Mouse (Mus musculus) kidney, embryonic 15.5 days (tissue): Measurements from ENCODE around the gene Gm10577. TPM values are rescaled to one million over a fixed set of nuclear protein-coding genes. Genes with fewer than 3 reads are reported as not detected.

Experiments used
- ATAC-seq: fragments of 200-750 bp; cut with Nextera tagmentation; replicated peaks from 2 replicates; pipeline ENCODE4 v1.8.0; 2017; ENCODE audit warnings: moderate TSS enrichment; ENCODE audit not compliant: low FRiP score
- H3K27ac ChIP-seq: fragments of 300-500 bp; sonication (generic); 2 replicates; pipeline ENCODE4 v1.5.1; 2015; ENCODE audit warnings: mild to moderate bottlenecking, inconsistent platforms
- H3K27me3 ChIP-seq: fragments of 300-500 bp; sonication (generic); 2 replicates; pipeline ENCODE4 v1.6.1; 2015; ENCODE audit warnings: inconsistent platforms
- H3K36me3 ChIP-seq: fragments of 300-500 bp; sonication (generic); 2 replicates; pipeline ENCODE4 v1.6.1; 2015; ENCODE audit warnings: inconsistent platforms
- H3K4me1 ChIP-seq: fragments of 300-500 bp; sonication (generic); 2 replicates; pipeline ENCODE4 v1.6.1; 2015; ENCODE audit warnings: inconsistent platforms
- H3K4me2 ChIP-seq: fragments of 300-500 bp; sonication (generic); 2 replicates; pipeline ENCODE4 v1.6.1; 2015; ENCODE audit warnings: moderate library complexity, mild to moderate bottlenecking, inconsistent platforms
- H3K4me3 ChIP-seq: fragments of 300-500 bp; sonication (generic); replicated peaks from 2 replicates; pipeline ENCODE4 v1.5.1; 2015; ENCODE audit warnings: mild to moderate bottlenecking, inconsistent platforms
- H3K9ac ChIP-seq: fragments of 300-500 bp; sonication (generic); 2 replicates; pipeline ENCODE4 v1.6.1; 2015; ENCODE audit warnings: mild to moderate bottlenecking, inconsistent platforms
- H3K9me3 ChIP-seq: fragments of 300-500 bp; sonication (generic); replicated peaks from 2 replicates; pipeline ENCODE4 v1.6.1; 2016; ENCODE audit warnings: inconsistent platforms
- WGBS: fragments of 180-500 bp; shearing (Covaris S2); methylation state at CpG from one replicate; pipeline ENCODE4 v1.1.7; 2015; ENCODE audit warnings: mixed read lengths; 5-methylcytosine and 5-hydroxymethylcytosine counted together
- polyA plus RNA-seq: library from polyadenylated mRNA; unstranded; fragments of >200 nt; fragmentation: Nextera tagmentation; extraction: Ambion mirVana; gene quantifications from 2 replicates; pipeline ENCODE4 v1.2.1, GENCODE M21; 2015

The Gm10577 gene
- not detected in 2 replicates for polyA plus RNA-seq

- H3K36me3 ChIP-seq, result no peaks in the 10 kb centered on the region
- H3K27me3 ChIP-seq, result no peaks in the 10 kb centered on the region
- H3K4me2 ChIP-seq, result no peak within 1 kb of the TSS
- no peaks in the 10 kb centered on the region for H3K4me1 ChIP-seq
- no peak within 1 kb of the TSS for H3K9ac ChIP-seq
- H3K9me3 ChIP-seq, result peaks cover 7% of the 10 kb centered on the region
- no peak within 1 kb of the TSS for H3K4me3 ChIP-seq
- ATAC-seq, result no peak
- 75% methylated on average over 4 of the region's 4 CpGs for WGBS
- H3K27ac ChIP-seq, result no peak within 1 kb of the TSS
Measured at GRCm38 (mm10) chr4:101020596-101020995, at the start of gene Gm10577. Gene Gm10577, minus strand, starts transcription at chr4:101020696.

- H3K4me2 ChIP-seq, result peak overlapping the region; percentile 94
- peaks cover 4% of the 10 kb centered on the region for H3K27me3 ChIP-seq
- no peaks in the 10 kb centered on the region for H3K9me3 ChIP-seq
- peak overlapping the region; percentile 81 for H3K4me3 ChIP-seq
- H3K36me3 ChIP-seq, result no peaks in the 10 kb centered on the region
- peak overlapping the region; percentile 75 for H3K9ac ChIP-seq
- ATAC-seq, result peak; percentile 76
- H3K27ac ChIP-seq, result peak overlapping the region; percentile 11
- 2% methylated on average over 55 of the region's 55 CpGs for WGBS
- peaks cover 6% of the 10 kb centered on the region; the same call in 1 of the 2 replicates for H3K4me1 ChIP-seq
Measured at GRCm38 (mm10) chr4:101069154-101069971, 48.9 kb upstream of the Gm10577 start.

- H3K27ac ChIP-seq, result peak within 1 kb of the TSS; percentile 11
- peak within 1 kb of the TSS; percentile 94 for H3K4me2 ChIP-seq
- H3K4me3 ChIP-seq, result peak within 1 kb of the TSS; percentile 81
- H3K27me3 ChIP-seq, result peaks cover 4% of the 10 kb centered on the region
- H3K9me3 ChIP-seq, result no peaks in the 10 kb centered on the region
- H3K4me1 ChIP-seq, result peaks cover 6% of the 10 kb centered on the region; the same call in 1 of the 2 replicates
- ATAC-seq, result peak; percentile 87
- WGBS, result 2% methylated on average over 54 of the region's 54 CpGs
- H3K36me3 ChIP-seq, result no peaks in the 10 kb centered on the region
- peak within 1 kb of the TSS; percentile 75 for H3K9ac ChIP-seq
Measured at GRCm38 (mm10) chr4:101068786-101069153, 48.3 kb upstream of the Gm10577 start, which contains the start of gene Raver2. Gene Raver2, plus strand, starts transcription at chr4:101068983.

GRCm38 (mm10) chr4:101066401-101066800, 45.9 kb upstream of the Gm10577 start:
- H3K4me2 ChIP-seq, result no peak overlapping the region
- H3K27ac ChIP-seq, result no peak overlapping the region
- 0 out of 2 replicates have a peak, but pooled peaks cover under 1% of the 10 kb centered on the region for H3K9me3 ChIP-seq
- no peak overlapping the region for H3K4me3 ChIP-seq
- H3K36me3 ChIP-seq, result no peaks in the 10 kb centered on the region
- 51% methylated on average over 5 of the region's 5 CpGs for WGBS
- peaks cover 4% of the 10 kb centered on the region for H3K27me3 ChIP-seq
- ATAC-seq, result no peak
- peaks cover 6% of the 10 kb centered on the region; the same call in 1 of the 2 replicates for H3K4me1 ChIP-seq
- no peak overlapping the region for H3K9ac ChIP-seq

GRCm38 (mm10) chr4:101062146-101062545, 41.6 kb upstream of the Gm10577 start:
- 0 out of 2 replicates have a peak, but pooled peaks cover 3% of the 10 kb centered on the region for H3K9me3 ChIP-seq
- H3K4me3 ChIP-seq, result no peak overlapping the region
- no peak overlapping the region for H3K27ac ChIP-seq
- no peaks in the 10 kb centered on the region for H3K36me3 ChIP-seq
- ATAC-seq, result no peak
- no peak overlapping the region for H3K9ac ChIP-seq
- H3K4me1 ChIP-seq, result no peaks in the 10 kb centered on the region
- 76% methylated on average over 2 of the region's 2 CpGs for WGBS
- H3K4me2 ChIP-seq, result no peak overlapping the region
- no peaks in the 10 kb centered on the region for H3K27me3 ChIP-seq

GRCm38 (mm10) chr4:101046576-101046975, 26.1 kb upstream of the Gm10577 start:
- Histone ChIP-seq H3K9ac (no peak overlapping the region), H3K4me1 (no peaks in the 10 kb centered on the region), H3K36me3 (no peaks in the 10 kb centered on the region), H3K27ac (no peak overlapping the region), H3K4me2 (no peak overlapping the region), H3K4me3 (no peak overlapping the region), H3K9me3 (no peaks in the 10 kb centered on the region), H3K27me3 (no peaks in the 10 kb centered on the region)
- 64% methylated on average over 4 of the region's 4 CpGs for WGBS
- no peak for ATAC-seq

- Histone ChIP-seq H3K27me3 (no peaks in the 10 kb centered on the region), H3K27ac (no peak overlapping the region), H3K9me3 (no peaks in the 10 kb centered on the region), H3K36me3 (no peaks in the 10 kb centered on the region), H3K4me3 (no peak overlapping the region), H3K4me2 (no peak overlapping the region), H3K9ac (no peak overlapping the region), H3K4me1 (no peaks in the 10 kb centered on the region)
- ATAC-seq, result no peak
Measured at GRCm38 (mm10) chr4:101044149-101044548, 23.7 kb upstream of the Gm10577 start.

- Histone ChIP-seq H3K4me1 (no peaks in the 10 kb centered on the region), H3K36me3 (no peaks in the 10 kb centered on the region), H3K9ac (no peak overlapping the region), H3K27me3 (no peaks in the 10 kb centered on the region), H3K4me3 (no peak overlapping the region), H3K9me3 (no peaks in the 10 kb centered on the region), H3K27ac (no peak overlapping the region), H3K4me2 (no peak overlapping the region)
- 75% methylated on average over 2 of the region's 2 CpGs for WGBS
- no peak for ATAC-seq
Measured at GRCm38 (mm10) chr4:101043691-101044090, 23.2 kb upstream of the Gm10577 start.

- no peak for ATAC-seq
- WGBS, result 38% methylated on average over 7 of the region's 7 CpGs
- H3K9me3 ChIP-seq, result no peaks in the 10 kb centered on the region
Measured at GRCm38 (mm10) chr4:101037156-101037555, 16.7 kb upstream of the Gm10577 start.

GRCm38 (mm10) chr4:101035131-101035530, 14.6 kb upstream of the Gm10577 start:
- Histone ChIP-seq H3K36me3 (no peaks in the 10 kb centered on the region), H3K9me3 (no peaks in the 10 kb centered on the region), H3K4me1 (no peaks in the 10 kb centered on the region), H3K4me2 (no peak overlapping the region), H3K27ac (no peak overlapping the region), H3K9ac (no peak overlapping the region), H3K27me3 (no peaks in the 10 kb centered on the region), H3K4me3 (no peak overlapping the region)
- no peak for ATAC-seq
- 81% methylated on average over 5 of the region's 5 CpGs for WGBS

More at GRCm38 (mm10) chr4:101037156-101037555, 16.7 kb upstream of the Gm10577 start:
- Histone ChIP-seq H3K36me3 (no peaks in the 10 kb centered on the region), H3K4me1 (no peaks in the 10 kb centered on the region), H3K9ac (no peak overlapping the region), H3K27me3 (no peaks in the 10 kb centered on the region), H3K27ac (no peak overlapping the region), H3K4me3 (no peak overlapping the region), H3K4me2 (no peak overlapping the region)

- Histone ChIP-seq H3K4me3 (no peak overlapping the region), H3K4me2 (no peak overlapping the region), H3K36me3 (no peaks in the 10 kb centered on the region), H3K4me1 (no peaks in the 10 kb centered on the region), H3K27ac (no peak overlapping the region), H3K27me3 (no peaks in the 10 kb centered on the region), H3K9ac (no peak overlapping the region), H3K9me3 (no peaks in the 10 kb centered on the region)
- no peak for ATAC-seq
- WGBS, result 68% methylated on average over 3 of the region's 3 CpGs
Measured at GRCm38 (mm10) chr4:101033047-101033446, 12.6 kb upstream of the Gm10577 start.

- no peak for ATAC-seq
- Histone ChIP-seq H3K9ac (no peak overlapping the region), H3K36me3 (no peaks in the 10 kb centered on the region), H3K9me3 (peaks cover 6% of the 10 kb centered on the region), H3K4me1 (no peaks in the 10 kb centered on the region), H3K4me2 (no peak overlapping the region), H3K4me3 (no peak overlapping the region), H3K27me3 (no peaks in the 10 kb centered on the region), H3K27ac (no peak overlapping the region)
- WGBS, result 88% methylated on average over 9 of the region's 9 CpGs
Measured at GRCm38 (mm10) chr4:101027852-101028411, 7.4 kb upstream of the Gm10577 start.
